Mouse (Mus musculus) myocyte (in vitro differentiated cells): Measurements from ENCODE around the gene Gys1. TPM values are rescaled to one million over a fixed set of nuclear protein-coding genes. Genes with fewer than 3 reads are reported as not detected.

Experiments used
- H3K27me3 ChIP-seq: one replicate; pipeline ENCODE4 v1.6.1; 2011; ENCODE audit not compliant: control insufficient read depth, insufficient read depth, insufficient read length
- H3K36me3 ChIP-seq: one replicate; pipeline ENCODE4 v1.6.1; 2011; ENCODE audit not compliant: control insufficient read depth, insufficient read depth
- H3K4me2 ChIP-seq: one replicate; pipeline ENCODE4 v1.6.1; 2011; ENCODE audit warnings: low read depth, control low read depth
- H3K4me3 ChIP-seq: one replicate; pipeline ENCODE4 v1.5.1; 2011; ENCODE audit warnings: mild to moderate bottlenecking, control low read depth, moderate library complexity
- H3K79me2 ChIP-seq: one replicate; pipeline ENCODE4 v1.6.1; 2011; ENCODE audit not compliant: control insufficient read depth, insufficient read depth
- H3ac ChIP-seq: one replicate; pipeline ENCODE4 v1.6.1; 2011; ENCODE audit not compliant: control insufficient read depth, insufficient read length
- CEBPB ChIP-seq: IDR thresholded peaks from 2 replicates; pipeline ENCODE4 v1.6.1; 2011; ENCODE audit warnings: mild to moderate bottlenecking, moderate library complexity; ENCODE audit not compliant: poor library complexity, insufficient read depth, severe bottlenecking
- E2F4 ChIP-seq: IDR thresholded peaks from one replicate; pipeline ENCODE4 v1.6.1; 2011; ENCODE audit warnings: mild to moderate bottlenecking, control low read depth, moderate library complexity; ENCODE audit not compliant: insufficient read depth
- MAX ChIP-seq: IDR thresholded peaks from one replicate; pipeline ENCODE4 v1.6.1; 2011; ENCODE audit warnings: low read depth, mild to moderate bottlenecking, control low read depth
- MYOD1 ChIP-seq, 3 experiments: IDR thresholded peaks; one replicate each; pipeline ENCODE4 v1.6.1; 2011; ENCODE audit warnings: control low read depth in 2 of 3, low read depth in 2 of 3, mild to moderate bottlenecking in 2 of 3, moderate library complexity in 1 of 3; ENCODE audit not compliant: insufficient read length in 2 of 3, control insufficient read depth in 1 of 3
- MYOG ChIP-seq, 3 experiments: IDR thresholded peaks; one replicate each; pipeline ENCODE4 v1.6.1; 2011; ENCODE audit warnings: control low read depth in 2 of 3, low read depth in 2 of 3, mild to moderate bottlenecking in 2 of 3; ENCODE audit not compliant: insufficient read length in 2 of 3, control insufficient read depth in 1 of 3, insufficient read depth in 1 of 3
- POLR2A ChIP-seq: IDR thresholded peaks from one replicate; pipeline ENCODE4 v1.6.1; 2011; ENCODE audit warnings: low read depth, mild to moderate bottlenecking, control low read depth, moderate library complexity; ENCODE audit not compliant: insufficient read length
- POLR2AphosphoS2 ChIP-seq: IDR thresholded peaks from one replicate; pipeline ENCODE4 v1.6.1; 2011; ENCODE audit warnings: low read depth, control low read depth; ENCODE audit not compliant: insufficient read length
- REST ChIP-seq: IDR thresholded peaks from one replicate; pipeline ENCODE4 v1.6.1; 2011; ENCODE audit warnings: mild to moderate bottlenecking, control low read depth, moderate library complexity; ENCODE audit not compliant: insufficient read depth, insufficient read length
- SRF ChIP-seq: IDR thresholded peaks from one replicate; pipeline ENCODE4 v1.6.1; 2011; ENCODE audit warnings: low read depth; ENCODE audit not compliant: control insufficient read depth, insufficient read length
- TCF12 ChIP-seq: IDR thresholded peaks from one replicate; pipeline ENCODE4 v1.6.1; 2011; ENCODE audit warnings: mild to moderate bottlenecking, control low read depth; ENCODE audit not compliant: poor library complexity, insufficient read depth, severe bottlenecking
- TCF3 ChIP-seq: IDR thresholded peaks from one replicate; pipeline ENCODE4 v1.6.1; 2011; ENCODE audit warnings: low read depth, control low read depth; ENCODE audit not compliant: insufficient read length
- USF1 ChIP-seq: IDR thresholded peaks from one replicate; pipeline ENCODE4 v1.6.1; 2011; ENCODE audit warnings: low read depth, mild to moderate bottlenecking, control low read depth, moderate library complexity
- polyA plus RNA-seq: library from polyadenylated mRNA; unstranded; fragments of >200 nt; fragmentation: generic; extraction: Trizol; gene quantifications from one replicate; pipeline ENCODE4 v1.2.1, GENCODE M21; 2012; ENCODE audit warnings: missing spikeins

Gene Gys1
- polyA plus RNA-seq, 1 experiment = 125 TPM

DNA sequence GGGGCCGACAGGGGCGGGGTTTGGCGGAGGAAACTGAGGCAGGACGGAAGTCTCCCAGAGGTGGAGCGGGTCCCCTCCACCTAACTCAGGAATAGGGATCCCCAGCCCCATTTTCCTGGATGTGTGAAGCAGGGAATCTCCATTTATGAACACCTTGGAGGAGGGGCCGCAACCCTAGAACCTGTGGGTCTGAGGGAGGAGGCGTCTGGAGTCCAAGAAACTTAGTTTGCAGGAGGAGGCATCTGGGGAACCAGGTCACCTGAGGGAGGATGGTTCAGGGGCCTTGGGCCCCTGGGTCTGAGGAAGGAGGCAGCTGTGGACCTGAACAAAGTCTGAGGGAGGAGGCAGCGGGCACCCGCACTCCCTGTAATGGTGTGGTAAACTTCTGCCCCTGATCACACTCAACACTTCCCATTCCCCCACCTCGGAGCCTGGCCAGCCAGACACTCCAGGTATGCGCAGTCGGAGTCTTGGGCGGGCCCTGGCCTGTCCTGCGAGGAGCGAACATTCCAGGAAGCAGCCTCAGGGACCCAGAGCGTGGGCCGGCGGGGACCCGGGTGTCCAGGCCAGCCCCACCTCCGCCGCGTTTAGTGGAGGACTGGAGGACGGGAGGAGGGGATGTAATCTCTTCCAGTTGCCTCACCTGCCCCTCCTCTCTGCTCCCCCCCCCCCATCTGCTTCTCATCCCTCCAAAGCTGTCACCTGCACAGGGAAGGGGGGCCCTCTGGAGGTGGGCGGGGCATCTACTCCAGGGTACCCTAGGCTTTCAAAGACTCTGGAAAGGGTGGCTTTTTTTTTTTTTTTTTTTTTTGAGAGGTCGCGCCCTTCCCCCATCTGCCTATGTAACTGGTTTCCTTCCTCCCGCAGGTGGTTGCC is 20.5 kb upstream of the Gys1 start:
- Histone ChIP-seq H3ac (peak overlapping the region; percentile 15), H3K36me3 (no peaks in the 10 kb centered on the region), H3K27me3 (peaks cover 21% of the 10 kb centered on the region), H3K4me3 (peak overlapping the region; percentile 3), H3K4me2 (peak overlapping the region; percentile 96), H3K79me2 (no peaks in the 10 kb centered on the region)
- TF ChIP-seq POLR2A (no peak), REST (no peak), SRF (no peak), POLR2AphosphoS2 (no peak), MYOD1 (IDR thresholded peaks at IDR 0.05; ENCODE audit: control insufficient read depth in 1 of 3, insufficient read length in 2 of 3, low read depth in 2 of 3) (no peak), TCF12 (no peak), MYOG (IDR thresholded peaks at IDR 0.05; ENCODE audit: control insufficient read depth in 1 of 3, insufficient read depth in 1 of 3, insufficient read length in 2 of 3, low read depth in 2 of 3) (no peak)

- H3K36me3 ChIP-seq = no peaks in the 10 kb centered on the region
- H3K27me3 ChIP-seq = peaks cover 14% of the 10 kb centered on the region
- H3ac ChIP-seq = no peak overlapping the region
- H3K79me2 ChIP-seq = no peaks in the 10 kb centered on the region
- H3K4me3 ChIP-seq = peak overlapping the region; percentile 3
- H3K4me2 ChIP-seq = peak overlapping the region; percentile 9
- TF ChIP-seq MYOD1 (IDR thresholded peaks at IDR 0.05; ENCODE audit: control insufficient read depth in 1 of 3, insufficient read length in 2 of 3, low read depth in 2 of 3) (no peak), TCF12 (no peak), USF1 (no peak), TCF3 (no peak), MYOG (IDR thresholded peaks at IDR 0.05; ENCODE audit: control insufficient read depth in 1 of 3, insufficient read depth in 1 of 3, insufficient read length in 2 of 3, low read depth in 2 of 3) (no peak), MAX (no peak), REST (no peak), SRF (no peak), POLR2AphosphoS2 (no peak), POLR2A (no peak), CEBPB (no peak), E2F4 (no peak)
These were observed 19.9 kb upstream of the Gys1 start for GRCm38 (mm10) chr7:45414740-45415224.

- Histone ChIP-seq H3K4me2 (peak overlapping the region; percentile 34), H3K36me3 (no peaks in the 10 kb centered on the region), H3ac (no peak overlapping the region), H3K4me3 (no peak overlapping the region), H3K27me3 (peaks cover 14% of the 10 kb centered on the region), H3K79me2 (no peaks in the 10 kb centered on the region)
- TF ChIP-seq TCF3 (peak; percentile 27), REST (no peak), TCF12 (no peak), MYOD1 (IDR thresholded peaks at IDR 0.05; ENCODE audit: control insufficient read depth in 1 of 3, insufficient read length in 2 of 3, low read depth in 2 of 3) (peak in 2 of 3 experiments; percentile 76 to 98), MYOG (IDR thresholded peaks at IDR 0.05; ENCODE audit: control insufficient read depth in 1 of 3, insufficient read depth in 1 of 3, insufficient read length in 2 of 3, low read depth in 2 of 3) (peak in 2 of 3 experiments; percentile 95 to 96)
These were observed 19.0 kb upstream of the Gys1 start for GRCm38 (mm10) chr7:45415636-45416035.

- Histone ChIP-seq H3K79me2 (no peaks in the 10 kb centered on the region), H3K4me3 (no peak overlapping the region), H3ac (no peak overlapping the region), H3K27me3 (peaks cover 9% of the 10 kb centered on the region), H3K4me2 (no peak overlapping the region), H3K36me3 (no peaks in the 10 kb centered on the region)
- TF ChIP-seq CEBPB (no peak), TCF3 (no peak), SRF (no peak), TCF12 (no peak), POLR2A (no peak), MYOG (IDR thresholded peaks at IDR 0.05; ENCODE audit: control insufficient read depth in 1 of 3, insufficient read depth in 1 of 3, insufficient read length in 2 of 3, low read depth in 2 of 3) (no peak), E2F4 (no peak), REST (no peak), MAX (no peak), MYOD1 (IDR thresholded peaks at IDR 0.05; ENCODE audit: control insufficient read depth in 1 of 3, insufficient read length in 2 of 3, low read depth in 2 of 3) (no peak), USF1 (no peak), POLR2AphosphoS2 (no peak)
These were observed 16.6 kb upstream of the Gys1 start for GRCm38 (mm10) chr7:45417962-45418492.
